9 mouse cellular contexts compared by ENCODE assay signal in the genomic region with DNA sequence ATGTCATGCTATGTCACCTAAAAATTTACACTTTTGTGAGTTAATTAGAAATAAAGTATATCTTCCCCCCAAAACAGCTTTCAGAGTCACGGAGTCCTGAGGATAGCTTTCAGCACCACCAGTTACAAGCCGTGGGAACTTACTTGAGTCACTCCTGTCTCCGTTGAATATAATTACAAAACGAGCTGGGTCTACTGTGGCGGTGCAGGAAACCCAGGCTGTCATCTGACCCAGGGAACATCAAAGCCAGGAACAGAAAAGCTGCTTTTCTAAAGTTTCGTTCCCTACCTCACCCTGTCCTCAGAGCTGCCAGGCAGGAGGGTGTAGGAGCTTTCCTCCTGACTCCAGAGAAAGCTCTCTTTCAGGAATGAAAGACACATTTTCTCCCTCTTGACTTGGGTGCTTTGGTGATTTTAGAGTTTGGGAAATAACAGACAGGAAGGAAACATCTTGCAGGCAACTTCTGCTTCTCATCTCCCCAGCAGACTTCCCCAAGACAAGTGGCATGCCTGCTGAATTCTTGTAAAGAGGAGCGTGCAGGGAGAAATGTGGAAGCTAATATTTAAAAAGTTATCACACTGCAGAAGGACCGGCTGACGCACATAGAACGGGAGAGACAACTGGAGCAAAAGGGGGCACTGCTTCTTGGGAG. TPM values are rescaled to one million over a fixed set of nuclear protein-coding genes. Genes with fewer than 3 reads are reported as not detected.
DNase-seq lines count a peak whose midpoint lies in the region; ATAC-seq and TF ChIP-seq lines count a peak whose summit lies in the region.
"Had no signal": no experiment of that assay in that cellular context is flagged by ENCODE, and none has a peak within 500 bp of the region (broad histone marks: within the 10 kb centered on the region; RNA-seq: fewer than 3 reads in every experiment).

No protein-coding gene starts in this region.

- H3K9me3 ChIP-seq in embryonic facial prominence, embryonic 11.5 days (replicated peaks; ENCODE audit: control insufficient read depth, low read length) = no peaks in the 10 kb centered on the region
- no peaks in the 10 kb centered on the region for H3K9me3 ChIP-seq in embryonic facial prominence, embryonic 10.5 days
- H3K9me3 ChIP-seq in limb, embryonic 15.5 days = no peaks in the 10 kb centered on the region
- H3K9me3 ChIP-seq: heart, embryonic 15.5 days had no signal

- no peaks in the 10 kb centered on the region for H3K27me3 ChIP-seq in embryonic facial prominence, embryonic 11.5 days (ENCODE audit: control insufficient read depth, insufficient read depth, low read length)
- H3K27me3 ChIP-seq in embryonic facial prominence, embryonic 10.5 days (replicated peaks; ENCODE audit: low read depth, poor library complexity, severe bottlenecking) = peaks cover 6% of the 10 kb centered on the region
- no peaks in the 10 kb centered on the region for H3K27me3 ChIP-seq in spleen, adult 2 months (ENCODE audit: control insufficient read depth, insufficient read depth, low read length)
- no peaks in the 10 kb centered on the region for H3K27me3 ChIP-seq in limb, embryonic 15.5 days
- H3K27me3 ChIP-seq: heart, embryonic 15.5 days had no signal

- peak; percentile 46 for DNase-seq in embryonic facial prominence, embryonic 11.5 days (ENCODE audit: low spot score)
- DNase-seq in embryonic facial prominence, embryonic 10.5 days (ENCODE audit: low spot score) = no peak
- DNase-seq in spleen, adult 2 months (ENCODE audit: low read depth in 1 of 2, low spot score in 2 of 2) = no peak
- DNase-seq in spleen, adult 18-20 months = no peak
- peak; percentile 26 for DNase-seq in thymus, postnatal 14 days
- no peak for DNase-seq in left cerebral cortex, adult 18-20 months (ENCODE audit: low spot score in 2 of 2)
- DNase-seq in right cerebral cortex, postnatal 36 days (ENCODE audit: low spot score in 2 of 2) = no peak

- H3K9ac ChIP-seq in embryonic facial prominence, embryonic 11.5 days (replicated peaks; ENCODE audit: low read length) = no peak overlapping the region
- no peak overlapping the region for H3K9ac ChIP-seq in limb, embryonic 15.5 days
- H3K9ac ChIP-seq: heart, embryonic 15.5 days had no signal

- no peaks in the 10 kb centered on the region; the same call in 1 of the 2 replicates for H3K4me1 ChIP-seq in embryonic facial prominence, embryonic 11.5 days (ENCODE audit: control insufficient read depth, insufficient read depth, low read length)
- peaks cover 22% of the 10 kb centered on the region for H3K4me1 ChIP-seq in embryonic facial prominence, embryonic 10.5 days
- peaks cover 6% of the 10 kb centered on the region; the same call in 1 of the 2 replicates for H3K4me1 ChIP-seq in spleen, adult 2 months (ENCODE audit: control insufficient read depth, insufficient read depth, insufficient read length)
- H3K4me1 ChIP-seq in limb, embryonic 15.5 days = peaks cover 9% of the 10 kb centered on the region

- no peak overlapping the region for H3K4me2 ChIP-seq in embryonic facial prominence, embryonic 11.5 days (ENCODE audit: low read depth, low read length)
- H3K4me2 ChIP-seq in limb, embryonic 15.5 days = peak overlapping the region; percentile 6; the same call in 1 of the 2 replicates
- H3K4me2 ChIP-seq: heart, embryonic 15.5 days had no signal

- 36% methylated on average over 10 of the region's 10 CpGs for WGBS in embryonic facial prominence, embryonic 11.5 days
- WGBS in embryonic facial prominence, embryonic 10.5 days = 43% methylated on average over 10 of the region's 10 CpGs
- 8% methylated on average over 10 of the region's 10 CpGs for WGBS in spleen, adult 2 months
- WGBS in limb, embryonic 15.5 days = 22% methylated on average over 10 of the region's 10 CpGs

- no peaks in the 10 kb centered on the region for H3K36me3 ChIP-seq in embryonic facial prominence, embryonic 11.5 days (replicated peaks; ENCODE audit: control insufficient read depth, insufficient read depth, low read depth, low read length)
- H3K36me3 ChIP-seq in embryonic facial prominence, embryonic 10.5 days (replicated peaks) = no peaks in the 10 kb centered on the region
- H3K36me3 ChIP-seq in spleen, adult 2 months (ENCODE audit: control insufficient read depth, insufficient read depth, low read length) = no peaks in the 10 kb centered on the region
- H3K36me3 ChIP-seq in limb, embryonic 15.5 days = no peaks in the 10 kb centered on the region
- H3K36me3 ChIP-seq: heart, embryonic 15.5 days had no signal

- no peak for TF ChIP-seq CTCF in spleen, adult 2 months (IDR thresholded peaks at IDR 0.05; ENCODE audit: extremely low read depth, insufficient read depth, insufficient read length, insufficient replicate concordance)

- no peak for TF ChIP-seq POLR2A in spleen, adult 2 months (IDR thresholded peaks at IDR 0.05; ENCODE audit: low read depth, low read length)

- ATAC-seq in embryonic facial prominence, embryonic 11.5 days (replicated peaks; ENCODE audit: insufficient number of reproducible peaks, low FRiP score, low TSS enrichment, low read depth) = no peak
- ATAC-seq in limb, embryonic 15.5 days (ENCODE audit: insufficient number of reproducible peaks, low FRiP score, low TSS enrichment, low read depth) = no peak

- no peak overlapping the region for H3K4me3 ChIP-seq in embryonic facial prominence, embryonic 11.5 days (ENCODE audit: low read depth, low read length)
- H3K4me3 ChIP-seq in embryonic facial prominence, embryonic 10.5 days = no peak overlapping the region
- peak overlapping the region; percentile 39; the same call in 1 of the 2 replicates for H3K4me3 ChIP-seq in spleen, adult 2 months (ENCODE audit: extremely low read depth, insufficient read depth, insufficient read length)
- H3K4me3 ChIP-seq in limb, embryonic 15.5 days = no peak overlapping the region
- H3K4me3 ChIP-seq: heart, embryonic 15.5 days had no signal

- no peak overlapping the region for H3K27ac ChIP-seq in embryonic facial prominence, embryonic 11.5 days (replicated peaks; ENCODE audit: low read depth, low read length)
- no peak overlapping the region for H3K27ac ChIP-seq in embryonic facial prominence, embryonic 10.5 days (replicated peaks)
- H3K27ac ChIP-seq in spleen, adult 2 months (ENCODE audit: insufficient read depth, low read length) = peak overlapping the region; percentile 30; the same call in 1 of the 2 replicates
- H3K27ac ChIP-seq in limb, embryonic 15.5 days = no peak overlapping the region
- H3K27ac ChIP-seq: heart, embryonic 15.5 days had no signal

RNA-seq across cellular contexts. Expression of a gene that starts 3.7 kb away (rescaled TPM):
- 46.3 and 49.4 TPM in 2 replicates for polyA plus RNA-seq in embryonic facial prominence, embryonic 11.5 days (2014; fragmentation: Nextera tagmentation; extraction: Ambion mirVana)
- 42.1 and 45.2 TPM in 2 replicates for polyA plus RNA-seq in embryonic facial prominence, embryonic 10.5 days (2016; fragmentation: Nextera tagmentation; extraction: Ambion mirVana)
- 13.4 and 13.5 TPM in 2 replicates for polyA plus RNA-seq in spleen, adult 2 months (2012; rRNA removed)
- 31.9 and 32.6 TPM in 2 replicates for polyA plus RNA-seq in limb, embryonic 15.5 days (2015; fragmentation: Nextera tagmentation; extraction: Ambion mirVana)
- total RNA-seq in left cerebral cortex, adult 18-20 months (2021) = 10 to 100 TPM; 77.7 to 89.3 TPM

Comparison
In these comparisons a context has a peak if more than half of its experiments do, and no peak if none do; other contexts are left out.
1. DNase-seq: peak in embryonic facial prominence, embryonic 11.5 days (single experiment) and thymus, postnatal 14 days (single experiment); none in embryonic facial prominence, embryonic 10.5 days (single experiment), spleen, adult 2 months (0 of 2), spleen, adult 18-20 months (0 of 2), left cerebral cortex, adult 18-20 months (0 of 2) and right cerebral cortex, postnatal 36 days (0 of 2).